Mouse (Mus musculus): ENCODE measurements at regions not wholly inside any gene's neighbourhood (a gene's known extent, or its start where the extent isn't known, plus 50 kb on each side); places are given as distances from the start of the nearest gene placed in this dataset.

DNA sequence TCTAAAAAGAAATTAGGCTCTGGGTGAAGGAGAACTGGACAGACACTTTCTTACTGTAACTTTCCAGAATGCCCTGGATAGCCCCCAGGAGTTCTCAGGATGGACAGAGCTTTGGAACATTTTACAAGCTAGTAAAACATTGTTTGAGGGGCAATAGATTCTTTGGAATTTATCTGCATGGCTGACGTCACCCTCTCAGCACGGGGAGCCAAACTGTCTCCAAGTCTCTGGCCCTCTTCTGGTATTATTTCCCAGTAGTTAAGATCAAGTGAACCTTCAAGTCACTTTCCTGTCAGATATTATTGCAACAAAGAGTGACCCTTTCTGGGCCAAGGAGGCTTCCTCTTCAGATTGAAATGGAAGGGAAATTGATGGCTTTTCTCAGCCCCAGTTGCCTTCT, 192.3 kb upstream of the Bmper start:
- no peak for DNase-seq (ENCODE audit: low spot score)
- H3K4me1 ChIP-seq (replicated peaks): peaks cover 21% of the 10 kb centered on the region
- no peak overlapping the region for H3K4me3 ChIP-seq
- 60% methylated on average over 2 of the region's 2 CpGs for WGBS
- H3K27me3 ChIP-seq (ENCODE audit: insufficient read depth, poor library complexity, severe bottlenecking): peaks cover 20% of the 10 kb centered on the region
- no peaks in the 10 kb centered on the region for H3K36me3 ChIP-seq
- H3K27ac ChIP-seq: no peak overlapping the region
- H3K9me3 ChIP-seq: no peaks in the 10 kb centered on the region

DNA sequence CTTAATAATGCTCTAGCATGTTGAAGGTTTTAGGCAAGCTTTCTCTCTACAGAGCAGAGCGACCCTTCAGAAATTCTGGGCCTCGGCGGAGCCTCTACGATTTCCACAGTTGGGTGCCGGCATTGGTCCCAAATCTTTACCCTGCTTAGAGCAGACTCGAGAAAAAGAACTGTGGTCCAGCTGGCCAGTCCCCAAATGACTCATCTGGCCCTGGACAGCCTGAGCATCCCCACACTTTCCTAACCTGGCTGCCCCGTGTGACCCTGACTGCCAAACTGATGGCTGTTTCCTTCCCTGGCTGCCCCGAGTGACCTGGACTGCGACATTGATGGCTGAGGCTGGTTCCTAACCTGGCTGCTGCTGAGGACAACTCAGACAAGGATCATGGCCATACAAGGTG, 191.0 kb upstream of the Bmper start:
- WGBS: 88% methylated on average over 9 of the region's 9 CpGs
- Histone ChIP-seq H3K9me3 (no peaks in the 10 kb centered on the region), H3K4me3 (no peak overlapping the region), H3K27ac (no peak overlapping the region), H3K27me3 (ENCODE audit: insufficient read depth, poor library complexity, severe bottlenecking) (peaks cover 32% of the 10 kb centered on the region), H3K4me1 (replicated peaks) (peaks cover 34% of the 10 kb centered on the region), H3K36me3 (no peaks in the 10 kb centered on the region)
- no peak for DNase-seq (ENCODE audit: low spot score)

- 70% methylated on average over 6 of the region's 6 CpGs for WGBS
- Histone ChIP-seq H3K9me3 (no peaks in the 10 kb centered on the region), H3K27ac (no peak overlapping the region), H3K4me1 (replicated peaks) (peaks cover 29% of the 10 kb centered on the region), H3K36me3 (no peaks in the 10 kb centered on the region), H3K4me3 (no peak overlapping the region), H3K27me3 (ENCODE audit: insufficient read depth, poor library complexity, severe bottlenecking) (peaks cover 38% of the 10 kb centered on the region)
- DNase-seq (ENCODE audit: low spot score): no peak
Observed at GRCm38 (mm10) chr9:23035306-23035705, 187.6 kb upstream of the Bmper start.

DNA sequence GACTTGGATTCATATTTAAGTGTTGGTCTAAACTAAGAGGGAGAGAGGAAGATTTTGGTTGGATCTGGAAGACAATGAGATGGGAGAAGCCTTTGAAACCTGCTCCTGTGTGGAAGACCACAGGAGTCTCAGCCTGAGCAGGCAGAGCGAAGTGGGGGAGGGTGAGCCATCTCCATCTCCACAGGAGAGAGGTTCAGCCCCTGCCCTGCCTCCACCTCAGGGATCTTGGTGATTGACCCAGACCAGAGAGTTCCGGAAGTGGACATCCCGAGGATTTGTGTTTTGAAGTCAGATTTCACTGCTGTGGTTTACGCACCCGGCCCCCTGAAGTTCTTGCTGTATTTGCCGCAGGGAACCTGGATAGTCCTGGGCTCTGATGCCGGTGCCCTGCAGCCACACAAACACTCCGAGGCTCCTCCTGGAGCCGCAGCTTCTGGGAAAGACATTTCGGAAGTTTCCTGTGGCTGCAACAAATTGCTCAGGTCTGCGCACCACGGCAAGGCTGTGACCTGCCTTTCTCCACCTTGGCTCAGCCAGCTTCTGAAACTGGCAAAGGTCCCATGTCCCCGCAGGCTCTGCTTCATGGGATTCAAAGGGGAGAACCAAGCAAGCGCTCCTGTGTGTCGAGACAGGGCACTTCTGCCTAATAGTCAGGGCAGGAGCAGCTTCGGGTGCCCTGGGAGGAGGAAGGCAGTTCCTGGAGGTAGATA, 186.8 kb upstream of the Bmper start:
- H3K27ac ChIP-seq: peak overlapping the region; percentile 64
- H3K9me3 ChIP-seq: no peaks in the 10 kb centered on the region
- H3K4me1 ChIP-seq (replicated peaks): peaks cover 27% of the 10 kb centered on the region
- H3K27me3 ChIP-seq (ENCODE audit: insufficient read depth, poor library complexity, severe bottlenecking): peaks cover 38% of the 10 kb centered on the region
- H3K4me3 ChIP-seq: peak overlapping the region; percentile 43
- peak; percentile 20 for DNase-seq (ENCODE audit: low spot score)
- H3K36me3 ChIP-seq: no peaks in the 10 kb centered on the region
- 8% methylated on average over 16 of the region's 16 CpGs for WGBS

DNA sequence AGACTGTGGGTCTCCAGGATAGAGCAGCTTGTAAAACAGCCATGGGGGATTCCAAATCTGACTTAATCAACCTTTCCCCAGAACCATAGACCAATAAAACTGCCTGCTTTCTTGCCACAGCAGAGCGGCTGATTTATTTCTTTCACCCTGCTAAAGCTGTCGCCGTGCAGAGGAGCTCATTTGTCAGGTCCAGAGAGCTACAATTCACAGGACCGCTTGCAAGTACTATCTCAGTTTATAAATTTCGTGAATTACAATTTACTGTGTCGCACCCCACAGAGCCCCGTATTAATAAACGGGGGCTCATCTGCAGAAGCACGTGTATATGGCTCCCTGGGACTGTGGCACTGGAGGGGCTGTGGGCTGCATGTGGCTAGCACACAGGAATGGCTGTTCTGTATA, 185.4 kb upstream of the Bmper start:
- Histone ChIP-seq H3K27me3 (ENCODE audit: insufficient read depth, poor library complexity, severe bottlenecking) (peaks cover 38% of the 10 kb centered on the region), H3K9me3 (no peaks in the 10 kb centered on the region), H3K27ac (no peak overlapping the region), H3K36me3 (no peaks in the 10 kb centered on the region), H3K4me1 (replicated peaks) (peaks cover 34% of the 10 kb centered on the region), H3K4me3 (no peak overlapping the region)
- no peak for DNase-seq (ENCODE audit: low spot score)
- WGBS: 81% methylated on average over 9 of the region's 9 CpGs

- Histone ChIP-seq H3K36me3 (no peaks in the 10 kb centered on the region), H3K27me3 (ENCODE audit: insufficient read depth, poor library complexity, severe bottlenecking) (peaks cover 38% of the 10 kb centered on the region), H3K27ac (no peak overlapping the region), H3K4me3 (no peak overlapping the region), H3K9me3 (no peaks in the 10 kb centered on the region), H3K4me1 (replicated peaks) (peaks cover 28% of the 10 kb centered on the region)
- WGBS: 87% methylated on average over 6 of the region's 6 CpGs
- DNase-seq (ENCODE audit: low spot score): no peak
Observed at GRCm38 (mm10) chr9:23039588-23039987, 183.3 kb upstream of the Bmper start.

DNA sequence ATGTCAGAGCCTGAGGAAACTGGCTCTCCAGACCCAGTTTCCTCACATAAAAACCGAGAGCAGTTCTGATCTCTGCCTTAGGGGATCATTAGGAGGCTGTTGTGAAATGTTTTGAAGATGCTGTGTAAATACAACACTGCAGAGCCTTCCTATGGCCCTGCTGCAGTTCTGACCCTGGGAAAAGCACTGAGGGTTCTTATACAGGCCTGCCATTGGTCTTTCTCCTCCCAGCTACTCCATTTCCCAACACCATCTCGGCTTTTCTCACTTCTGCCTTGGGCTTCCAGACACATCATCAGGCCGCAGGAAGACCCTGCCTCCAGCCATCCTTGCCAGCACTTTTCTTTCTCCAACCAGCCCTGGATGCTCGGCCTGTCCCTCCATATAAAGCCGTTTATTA, 181.9 kb upstream of the Bmper start:
- Histone ChIP-seq H3K4me1 (replicated peaks) (peaks cover 30% of the 10 kb centered on the region), H3K27me3 (ENCODE audit: insufficient read depth, poor library complexity, severe bottlenecking) (peaks cover 27% of the 10 kb centered on the region), H3K9me3 (no peaks in the 10 kb centered on the region), H3K4me3 (no peak overlapping the region), H3K36me3 (no peaks in the 10 kb centered on the region), H3K27ac (no peak overlapping the region)
- DNase-seq (ENCODE audit: low spot score): no peak
- WGBS: 64% methylated on average over 5 of the region's 5 CpGs

DNA sequence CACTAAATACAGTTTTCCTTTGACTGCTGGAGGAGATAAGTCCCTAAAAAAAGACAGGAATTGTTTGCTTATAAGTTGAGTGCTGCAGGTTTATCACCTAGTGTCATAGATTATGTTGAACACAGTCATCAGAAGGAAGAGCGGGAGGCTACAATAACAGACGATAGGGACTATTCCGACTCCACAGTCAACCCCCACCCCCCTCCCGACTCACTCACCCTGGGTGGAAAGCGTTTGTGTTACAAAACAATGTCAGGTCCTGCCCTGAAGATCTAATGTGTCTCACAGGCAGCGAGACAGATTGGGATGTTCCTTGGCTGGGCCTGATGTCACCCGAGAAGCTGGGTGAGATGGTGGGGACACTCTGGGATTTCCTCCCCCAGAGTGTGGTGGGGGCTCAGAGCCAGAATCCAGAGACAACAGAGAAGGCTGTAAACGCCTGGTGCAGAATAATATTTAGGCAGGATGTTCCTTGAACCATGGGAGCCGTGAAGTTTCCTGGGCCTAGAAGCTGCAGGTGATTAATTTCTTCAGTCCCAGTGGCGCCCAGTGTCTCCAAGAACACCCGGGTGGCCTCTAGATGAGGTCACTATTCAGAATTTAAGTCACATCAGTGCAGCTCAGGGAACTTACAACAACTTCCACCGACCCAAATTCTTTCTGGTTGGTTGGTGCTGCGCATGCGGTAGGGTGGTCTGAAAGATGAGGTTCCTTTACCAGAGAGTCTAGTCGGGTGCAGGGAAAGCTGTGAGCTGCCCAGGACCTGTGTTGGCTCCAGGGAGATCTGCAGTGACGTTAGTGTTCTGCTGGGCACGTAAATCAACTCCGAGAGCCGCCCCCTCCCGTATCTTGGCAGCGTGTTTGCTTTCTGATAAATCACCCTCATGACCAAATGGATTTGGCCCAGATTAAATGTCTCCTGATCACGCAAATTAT, 181.1 kb upstream of the Bmper start:
- Histone ChIP-seq H3K4me3 (no peak overlapping the region), H3K36me3 (no peaks in the 10 kb centered on the region), H3K27me3 (ENCODE audit: insufficient read depth, poor library complexity, severe bottlenecking) (peaks cover 19% of the 10 kb centered on the region), H3K9me3 (no peaks in the 10 kb centered on the region), H3K27ac (no peak overlapping the region), H3K4me1 (replicated peaks) (peaks cover 22% of the 10 kb centered on the region)
- 72% methylated on average over 22 of the region's 22 CpGs for WGBS
- no peak for DNase-seq (ENCODE audit: low spot score)

GRCm38 (mm10) chr9:23043006-23043405, 179.9 kb upstream of the Bmper start:
- Histone ChIP-seq H3K27ac (no peak overlapping the region), H3K27me3 (ENCODE audit: insufficient read depth, poor library complexity, severe bottlenecking) (peaks cover 8% of the 10 kb centered on the region; the same call in 1 of the 2 replicates), H3K4me1 (replicated peaks) (peaks cover 17% of the 10 kb centered on the region), H3K36me3 (no peaks in the 10 kb centered on the region), H3K9me3 (no peaks in the 10 kb centered on the region), H3K4me3 (no peak overlapping the region)
- no peak for DNase-seq (ENCODE audit: low spot score)
- WGBS: 86% methylated on average over 4 of the region's 4 CpGs

GRCm38 (mm10) chr9:23045486-23045885, 177.4 kb upstream of the Bmper start:
- no peak for DNase-seq (ENCODE audit: low spot score)
- Histone ChIP-seq H3K9me3 (no peaks in the 10 kb centered on the region), H3K4me3 (no peak overlapping the region), H3K27me3 (ENCODE audit: insufficient read depth, poor library complexity, severe bottlenecking) (no peaks in the 10 kb centered on the region), H3K36me3 (no peaks in the 10 kb centered on the region), H3K27ac (no peak overlapping the region), H3K4me1 (replicated peaks) (peaks cover 17% of the 10 kb centered on the region)
- 23% methylated on average over 2 of the region's 2 CpGs for WGBS

DNA sequence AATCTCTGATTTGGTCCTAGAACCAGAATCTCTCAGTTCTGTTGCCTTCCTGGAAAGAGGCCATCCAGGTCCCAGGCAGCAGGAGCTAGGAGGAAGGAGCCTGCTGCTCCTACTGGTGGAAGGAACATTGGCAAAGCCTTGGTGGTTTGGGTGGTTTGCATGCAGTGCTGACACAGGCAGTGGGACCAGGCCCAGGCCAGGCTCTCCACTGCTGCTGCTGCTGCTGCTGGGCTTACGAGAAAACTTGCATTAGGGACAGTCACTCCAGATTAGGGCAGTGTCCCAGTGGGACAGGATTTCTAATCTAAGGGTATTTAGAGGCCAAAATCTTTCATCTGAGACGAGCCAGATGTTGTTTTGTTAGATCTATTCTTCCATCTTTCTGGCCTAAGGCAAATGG, 172.1 kb upstream of the Bmper start:
- Histone ChIP-seq H3K27ac (no peak overlapping the region), H3K36me3 (no peaks in the 10 kb centered on the region), H3K27me3 (ENCODE audit: insufficient read depth, poor library complexity, severe bottlenecking) (no peaks in the 10 kb centered on the region), H3K4me1 (replicated peaks) (peaks cover 2% of the 10 kb centered on the region), H3K9me3 (no peaks in the 10 kb centered on the region), H3K4me3 (no peak overlapping the region)
- no peak for DNase-seq (ENCODE audit: low spot score)
- WGBS: 54% methylated on average over 2 of the region's 2 CpGs

- 0 out of 2 replicates have a peak overlapping the region, but pooled peaks have one; percentile 25 for H3K27ac ChIP-seq
- DNase-seq (ENCODE audit: low spot score): no peak
- no peaks in the 10 kb centered on the region for H3K36me3 ChIP-seq
- peaks cover 8% of the 10 kb centered on the region for H3K27me3 ChIP-seq (ENCODE audit: insufficient read depth, poor library complexity, severe bottlenecking)
- no peaks in the 10 kb centered on the region for H3K9me3 ChIP-seq
- H3K4me1 ChIP-seq (replicated peaks): peaks cover 44% of the 10 kb centered on the region
- 77% methylated on average over 4 of the region's 4 CpGs for WGBS
- H3K4me3 ChIP-seq: no peak overlapping the region
Observed at GRCm38 (mm10) chr9:23059526-23059925, 163.3 kb upstream of the Bmper start.

- Histone ChIP-seq H3K4me3 (no peak overlapping the region), H3K36me3 (no peaks in the 10 kb centered on the region), H3K4me1 (replicated peaks) (peaks cover 44% of the 10 kb centered on the region), H3K9me3 (no peaks in the 10 kb centered on the region), H3K27ac (peak overlapping the region; percentile 80), H3K27me3 (ENCODE audit: insufficient read depth, poor library complexity, severe bottlenecking) (peaks cover 9% of the 10 kb centered on the region)
- peak; percentile 18 for DNase-seq (ENCODE audit: low spot score)
Observed at GRCm38 (mm10) chr9:23060526-23060925, 162.3 kb upstream of the Bmper start.
